Mouse (Mus musculus): ENCODE data around the gene Vmn2r10. TPM values are rescaled to one million over a fixed set of nuclear protein-coding genes. Genes with fewer than 3 reads are reported as not detected.

Gene Vmn2r10
- polyA plus RNA-seq (2021; fragmentation: Nextera tagmentation), result not detected in 2 replicates
- long read RNA-seq, experiment 1, result 0 reads
- long read RNA-seq, experiment 2, result 0 reads

GRCm38 (mm10) chr5:109006427-109006826, at the start of gene Vmn2r10:
Gene Vmn2r10 (minus strand): TSS chr5:109006527.

Other genes with a start within 250 kb of the Vmn2r10 start
- gene Rnf212, start 231.5 kb downstream of the Vmn2r10 start, polyA plus RNA-seq (2021; fragmentation: Nextera tagmentation), result not detected in 2 replicates
- not detected in 2 replicates for gene Tmed11, start 211.2 kb downstream of the Vmn2r10 start, polyA plus RNA-seq (2021; fragmentation: Nextera tagmentation)
- gene Vmn2r8, start 197.7 kb downstream of the Vmn2r10 start, polyA plus RNA-seq (2021; fragmentation: Nextera tagmentation), result not detected in 2 replicates
- not detected in 2 replicates for gene Vmn2r9, start 153.9 kb downstream of the Vmn2r10 start, polyA plus RNA-seq (2021; fragmentation: Nextera tagmentation)
- not detected in 2 replicates for gene Vmn2r11, start 53.0 kb upstream of the Vmn2r10 start, polyA plus RNA-seq (2021; fragmentation: Nextera tagmentation)
- not detected in 2 replicates for gene Vmn2r12, start 91.4 kb upstream of the Vmn2r10 start, polyA plus RNA-seq (2021; fragmentation: Nextera tagmentation)
- gene Vmn2r13, start 185.7 kb upstream of the Vmn2r10 start, polyA plus RNA-seq (2021; fragmentation: Nextera tagmentation), result not detected in 2 replicates
- not detected in 2 replicates for gene Vmn2r14, start 218.2 kb upstream of the Vmn2r10 start, polyA plus RNA-seq (2021; fragmentation: Nextera tagmentation)

Data from layer of hippocampus, adult 6 months (tissue).